Mouse (Mus musculus) forebrain, embryonic 11.5 days (tissue): ENCODE measurements at regions not wholly inside any gene's neighbourhood (a gene's known extent, or its start where the extent isn't known, plus 50 kb on each side); places are given as distances from the start of the nearest gene placed in this dataset.
A peak's percentile ranks its signal among the peaks of the same experiment; 100 is the strongest.

ENCODE experiments used
- ATAC-seq: fragments of 200-750 bp; cut with Nextera tagmentation; replicated peaks from 2 replicates; pipeline ENCODE4 v1.8.0; 2017; ENCODE audit warnings: moderate TSS enrichment; ENCODE audit not compliant: low FRiP score
- DNase-seq: peaks from one replicate; pipeline ENCODE4 v3.0.0-alpha.2; 2017; ENCODE audit warnings: low spot score
- H3K27ac ChIP-seq: fragments of 300-500 bp; sonication (generic); 2 replicates; pipeline ENCODE4 v1.5.1; 2014; ENCODE audit warnings: low read depth, low read length
- H3K27me3 ChIP-seq: fragments of 300-500 bp; sonication (generic); 2 replicates; pipeline ENCODE4 v1.6.1; 2014; ENCODE audit warnings: mild to moderate bottlenecking, low read length, mixed read lengths; ENCODE audit not compliant: control insufficient read depth, insufficient read depth
- H3K36me3 ChIP-seq: fragments of 300-500 bp; sonication (generic); 2 replicates; pipeline ENCODE4 v1.6.1; 2014; ENCODE audit warnings: mild to moderate bottlenecking, low read length, moderate library complexity, mixed read lengths; ENCODE audit not compliant: control insufficient read depth, insufficient read depth
- H3K4me1 ChIP-seq: fragments of 300-500 bp; sonication (generic); replicated peaks from 2 replicates; pipeline ENCODE4 v1.6.1; 2014; ENCODE audit warnings: low read length, mixed read lengths; ENCODE audit not compliant: control insufficient read depth, insufficient read depth
- H3K4me2 ChIP-seq: fragments of 300-500 bp; sonication (generic); 2 replicates; pipeline ENCODE4 v1.6.1; 2014; ENCODE audit warnings: low read depth, mild to moderate bottlenecking, low read length, moderate library complexity, mixed read lengths; ENCODE audit not compliant: severe bottlenecking
- H3K4me3 ChIP-seq: fragments of 300-500 bp; sonication (generic); 2 replicates; pipeline ENCODE4 v1.5.1; 2014; ENCODE audit warnings: low read depth, low read length
- H3K9ac ChIP-seq: fragments of 300-500 bp; sonication (generic); 2 replicates; pipeline ENCODE4 v1.6.1; 2014; ENCODE audit warnings: low read length
- H3K9me3 ChIP-seq: fragments of 300-500 bp; sonication (generic); 2 replicates; pipeline ENCODE4 v1.6.1; 2016; ENCODE audit warnings: low read length, mixed read lengths; ENCODE audit not compliant: control insufficient read depth
- WGBS: fragments of 180-500 bp; shearing (Covaris S2); extraction: QIAGEN DNeasy Blood & Tissue Kit; methylation state at CpG from one replicate; pipeline ENCODE4 v1.1.7; 2014; 5-methylcytosine and 5-hydroxymethylcytosine counted together

DNA sequence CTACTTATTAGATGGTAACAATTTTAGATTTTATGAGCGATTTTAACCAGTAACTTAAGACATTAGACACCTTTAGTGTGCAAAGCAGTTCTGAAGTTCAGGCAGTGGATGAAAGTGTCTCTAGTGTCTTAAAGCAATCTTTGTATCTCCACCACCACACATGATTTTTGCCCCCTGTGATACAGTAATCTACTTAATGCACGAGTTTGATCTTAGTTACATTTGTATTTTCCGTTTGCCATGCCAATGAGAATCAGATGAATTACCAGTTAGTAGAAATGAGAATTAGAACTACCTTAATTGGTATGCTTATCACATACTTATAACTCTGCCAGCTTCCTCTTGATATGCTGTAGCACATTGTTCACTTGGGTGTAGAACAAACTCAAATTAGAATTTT is 99.9 kb downstream of the Gm11146 start:
- Histone ChIP-seq H3K9ac (no peak overlapping the region), H3K4me3 (peak overlapping the region; percentile 14; the same call in 1 of the 2 replicates), H3K27me3 (no peaks in the 10 kb centered on the region), H3K4me2 (peak overlapping the region; percentile 29; the same call in 1 of the 2 replicates), H3K9me3 (no peaks in the 10 kb centered on the region), H3K36me3 (no peaks in the 10 kb centered on the region), H3K4me1 (no peaks in the 10 kb centered on the region), H3K27ac (no peak overlapping the region)
- ATAC-seq = no peak
- 77% methylated on average over 3 of the region's 3 CpGs for WGBS
- DNase-seq = no peak

DNA sequence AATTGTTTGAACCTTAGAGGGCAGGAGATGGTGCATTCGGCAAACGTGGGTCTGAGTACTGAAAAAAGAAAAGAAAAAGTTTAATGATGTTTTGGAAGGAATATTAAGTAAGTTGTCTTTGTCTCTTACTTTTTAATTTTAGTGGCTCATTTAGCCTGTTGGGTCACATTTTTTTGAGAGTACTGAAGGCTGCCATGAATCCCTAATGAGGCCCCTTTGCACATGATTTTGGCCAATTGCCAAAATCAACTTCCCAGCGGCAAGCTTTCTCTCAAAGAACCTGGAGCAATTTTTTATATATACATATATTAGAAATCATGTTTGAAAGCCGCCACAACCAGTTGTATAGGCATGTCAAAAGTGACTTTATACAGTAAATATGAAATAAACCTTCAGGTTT is 100.9 kb downstream of the Gm11146 start:
- no peaks in the 10 kb centered on the region for H3K9me3 ChIP-seq
- H3K27me3 ChIP-seq = no peaks in the 10 kb centered on the region
- H3K4me3 ChIP-seq = peak overlapping the region; percentile 22
- 40% methylated on average over 4 of the region's 4 CpGs for WGBS
- peak overlapping the region; percentile 33; the same call in 1 of the 2 replicates for H3K9ac ChIP-seq
- H3K27ac ChIP-seq = peak overlapping the region; percentile 90
- peak; percentile 26; the same call in 1 of the 2 replicates for ATAC-seq
- no peaks in the 10 kb centered on the region for H3K4me1 ChIP-seq
- H3K4me2 ChIP-seq = peak overlapping the region; percentile 34
- H3K36me3 ChIP-seq = no peaks in the 10 kb centered on the region
- no peak for DNase-seq

- Histone ChIP-seq H3K27ac (peak overlapping the region; percentile 90), H3K4me3 (peak overlapping the region; percentile 22), H3K4me2 (peak overlapping the region; percentile 34), H3K4me1 (no peaks in the 10 kb centered on the region), H3K9me3 (no peaks in the 10 kb centered on the region), H3K27me3 (no peaks in the 10 kb centered on the region), H3K9ac (peak overlapping the region; percentile 33; the same call in 1 of the 2 replicates), H3K36me3 (no peaks in the 10 kb centered on the region)
- ATAC-seq (peak; percentile 77), DNase-seq (peak; percentile 51)
- 47% methylated on average over 6 of the region's 6 CpGs for WGBS
These were observed 101.5 kb downstream of the Gm11146 start for GRCm38 (mm10) chr16:77500413-77500812.

DNA sequence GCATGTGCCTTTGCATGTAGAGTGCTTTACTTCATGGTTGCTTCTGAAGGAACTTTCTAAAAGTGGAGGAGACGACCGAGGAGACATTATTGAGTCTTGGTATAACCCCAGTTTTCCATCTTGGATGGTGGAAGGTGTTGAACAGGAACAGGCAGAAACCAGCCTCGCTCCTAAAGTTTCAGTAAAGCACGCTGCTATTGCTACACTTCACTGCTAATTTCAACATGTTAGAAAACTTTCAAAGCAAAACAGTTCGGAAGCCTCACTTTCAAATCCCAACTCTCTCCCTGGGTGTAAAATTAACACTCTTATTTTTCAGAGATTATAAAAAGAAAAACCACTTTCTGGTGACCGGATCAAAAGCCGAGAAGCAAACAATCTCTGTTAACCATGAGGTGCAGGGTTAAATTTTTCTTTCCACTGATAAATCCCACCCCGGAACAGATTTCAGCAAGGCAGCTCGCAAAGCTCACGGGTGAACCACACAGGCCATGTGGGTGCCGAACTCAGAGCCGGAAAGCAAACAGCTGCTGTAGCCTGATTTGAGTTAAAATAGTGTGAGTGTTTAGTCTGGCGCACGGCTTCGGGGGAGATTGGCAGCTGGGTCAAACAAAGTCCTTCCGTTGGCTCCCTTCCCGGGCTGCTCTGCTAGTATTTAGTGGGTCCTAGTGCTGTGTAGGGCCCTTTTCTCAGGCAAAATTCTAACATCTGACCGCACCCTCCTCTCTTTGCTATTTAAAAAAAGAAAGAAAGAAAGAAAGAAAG is 102.2 kb downstream of the Gm11146 start:
- Histone ChIP-seq H3K4me3 (no peak overlapping the region), H3K27me3 (no peaks in the 10 kb centered on the region), H3K36me3 (no peaks in the 10 kb centered on the region), H3K27ac (peak overlapping the region; percentile 90), H3K9me3 (no peaks in the 10 kb centered on the region), H3K4me1 (no peaks in the 10 kb centered on the region), H3K4me2 (no peak overlapping the region), H3K9ac (no peak overlapping the region)
- ATAC-seq (peak; percentile 92), DNase-seq (peak; percentile 75)
- WGBS = 51% methylated on average over 18 of the region's 18 CpGs

GRCm38 (mm10) chr16:77495310-77495709 is 106.6 kb downstream of the Gm11146 start:
- no peaks in the 10 kb centered on the region for H3K9me3 ChIP-seq
- H3K4me2 ChIP-seq = no peak overlapping the region
- H3K4me1 ChIP-seq = no peaks in the 10 kb centered on the region
- WGBS = 95% methylated on average over 7 of the region's 7 CpGs
- no peaks in the 10 kb centered on the region for H3K36me3 ChIP-seq
- H3K4me3 ChIP-seq = no peak overlapping the region
- ATAC-seq (no peak), DNase-seq (no peak)
- no peak overlapping the region for H3K27ac ChIP-seq
- no peak overlapping the region for H3K9ac ChIP-seq
- no peaks in the 10 kb centered on the region for H3K27me3 ChIP-seq

DNA sequence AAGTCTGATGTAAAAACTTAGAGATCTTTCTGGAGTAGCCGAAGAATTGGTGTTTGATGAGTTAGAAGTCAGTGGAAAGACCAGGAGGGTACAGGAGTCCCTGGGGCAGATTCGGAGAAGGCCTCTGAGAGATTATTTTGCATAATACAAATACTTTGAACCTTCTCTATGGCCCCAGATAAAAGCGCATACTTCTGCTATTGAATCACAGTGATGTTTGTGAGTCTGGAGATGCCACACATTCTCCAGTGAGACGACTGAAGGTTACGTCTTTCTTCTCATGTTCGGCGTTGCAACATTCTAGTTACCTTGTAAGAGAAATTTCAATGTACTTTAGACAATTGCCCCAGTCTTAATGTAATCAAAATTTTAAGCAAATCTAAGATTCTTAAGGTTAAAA is 107.9 kb downstream of the Gm11146 start:
- H3K36me3 ChIP-seq = no peaks in the 10 kb centered on the region
- no peaks in the 10 kb centered on the region for H3K9me3 ChIP-seq
- no peak for DNase-seq
- no peaks in the 10 kb centered on the region for H3K27me3 ChIP-seq
- no peak overlapping the region for H3K4me3 ChIP-seq
- H3K4me1 ChIP-seq = no peaks in the 10 kb centered on the region
- no peak overlapping the region for H3K27ac ChIP-seq
- 81% methylated on average over 7 of the region's 7 CpGs for WGBS
- H3K4me2 ChIP-seq = no peak overlapping the region
- H3K9ac ChIP-seq = no peak overlapping the region
- no peak for ATAC-seq

- ATAC-seq = no peak
- no peaks in the 10 kb centered on the region for H3K27me3 ChIP-seq
- 89% methylated on average over 1 of the region's 1 CpGs for WGBS
- H3K4me3 ChIP-seq = no peak overlapping the region
- DNase-seq = no peak
- no peak overlapping the region for H3K27ac ChIP-seq
- H3K9ac ChIP-seq = no peak overlapping the region
- no peak overlapping the region for H3K4me2 ChIP-seq
- no peaks in the 10 kb centered on the region for H3K36me3 ChIP-seq
- no peaks in the 10 kb centered on the region for H3K4me1 ChIP-seq
- H3K9me3 ChIP-seq = no peaks in the 10 kb centered on the region
These were observed 113.7 kb downstream of the Gm11146 start for GRCm38 (mm10) chr16:77488155-77488554.

DNA sequence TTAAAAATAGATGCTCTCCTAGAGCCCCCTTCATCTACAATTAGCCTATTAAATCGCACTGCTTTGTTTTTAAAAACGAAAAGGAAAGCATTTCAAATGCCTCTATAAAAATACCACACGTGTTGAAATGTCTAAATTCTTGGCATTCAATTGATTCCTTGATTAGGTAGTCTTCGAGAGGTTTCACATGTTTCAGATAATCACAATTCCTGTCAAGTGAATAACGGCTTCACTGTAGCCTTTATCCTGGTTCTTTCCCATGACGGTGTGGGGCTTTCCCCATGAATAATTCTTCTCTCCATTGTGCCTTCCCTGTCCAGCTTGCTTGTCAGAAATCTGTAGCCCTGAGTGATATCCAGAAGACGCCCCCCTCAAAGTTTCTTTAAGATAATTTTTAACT is 122.1 kb downstream of the Gm11146 start:
- Histone ChIP-seq H3K4me1 (no peaks in the 10 kb centered on the region), H3K36me3 (no peaks in the 10 kb centered on the region), H3K27me3 (no peaks in the 10 kb centered on the region), H3K4me3 (no peak overlapping the region), H3K4me2 (no peak overlapping the region), H3K9me3 (no peaks in the 10 kb centered on the region), H3K9ac (no peak overlapping the region), H3K27ac (no peak overlapping the region)
- DNase-seq (no peak), ATAC-seq (no peak)
- 51% methylated on average over 7 of the region's 7 CpGs for WGBS

GRCm38 (mm10) chr16:77471868-77472267 is 130.0 kb downstream of the Gm11146 start:
- ATAC-seq (no peak), DNase-seq (no peak)
- H3K4me1 ChIP-seq = no peaks in the 10 kb centered on the region
- H3K36me3 ChIP-seq = no peaks in the 10 kb centered on the region; the same call in 1 of the 2 replicates
- H3K9ac ChIP-seq = no peak overlapping the region
- no peak overlapping the region for H3K4me3 ChIP-seq
- H3K4me2 ChIP-seq = no peak overlapping the region
- H3K9me3 ChIP-seq = no peaks in the 10 kb centered on the region
- H3K27me3 ChIP-seq = no peaks in the 10 kb centered on the region
- no peak overlapping the region for H3K27ac ChIP-seq
- 93% methylated on average over 3 of the region's 3 CpGs for WGBS
